Mouse (Mus musculus) embryonic fibroblast, embryonic 13.5 days (primary cell): ENCODE results near the gene 3110009E18Rik. TPM values are rescaled to one million over a fixed set of nuclear protein-coding genes. Genes with fewer than 3 reads are reported as not detected.
A peak's percentile ranks its signal among the peaks of the same experiment; 100 is the strongest.

Source experiments
- H3K27ac ChIP-seq: 2 replicates; pipeline ENCODE4 v1.5.1; 2012; ENCODE audit warnings: low read length, control low read depth, inconsistent platforms; ENCODE audit not compliant: insufficient read depth
- H3K4me1 ChIP-seq: 2 replicates; pipeline ENCODE4 v1.6.1; 2011; ENCODE audit warnings: low read length; ENCODE audit not compliant: control insufficient read depth, insufficient read depth
- H3K4me3 ChIP-seq: 2 replicates; pipeline ENCODE4 v1.5.1; 2011; ENCODE audit warnings: mild to moderate bottlenecking, control low read depth, low read length; ENCODE audit not compliant: insufficient read depth
- CTCF ChIP-seq: IDR thresholded peaks from 2 replicates; pipeline ENCODE4 v1.5.1; 2011; ENCODE audit warnings: mild to moderate bottlenecking, control low read depth, low read length, moderate library complexity, borderline replicate concordance; ENCODE audit not compliant: insufficient read depth
- POLR2A ChIP-seq: IDR thresholded peaks from 2 replicates; pipeline ENCODE4 v1.6.1; 2011; ENCODE audit warnings: low read depth, mild to moderate bottlenecking, control low read depth, low read length, moderate library complexity
- polyA plus RNA-seq: library from polyadenylated mRNA; stranded (reverse); fragments of >200 nt; gene quantifications from 2 replicates; pipeline ENCODE4 v1.2.4, GENCODE M21; 2011; ENCODE audit warnings: low read depth; ENCODE audit not compliant: missing spikeins, insufficient read length

3110009E18Rik gene
- polyA plus RNA-seq, 1 experiment, result 7.2 TPM

- no peak overlapping the region for H3K27ac ChIP-seq
- no peaks in the 10 kb centered on the region for H3K4me1 ChIP-seq
- no peak overlapping the region for H3K4me3 ChIP-seq
- TF ChIP-seq CTCF (no peak), POLR2A (no peak)
Observed at GRCm38 (mm10) chr1:120142551-120142950, 21.6 kb downstream of the 3110009E18Rik start.

- TF ChIP-seq CTCF, result no peak
- TF ChIP-seq POLR2A, result no peak
- H3K4me1 ChIP-seq, result no peaks in the 10 kb centered on the region
- no peak overlapping the region for H3K4me3 ChIP-seq
- no peak overlapping the region for H3K27ac ChIP-seq
Observed at GRCm38 (mm10) chr1:120145527-120146216, 24.7 kb downstream of the 3110009E18Rik start.

- no peaks in the 10 kb centered on the region for H3K4me1 ChIP-seq
- TF ChIP-seq CTCF (no peak), POLR2A (no peak)
- H3K4me3 ChIP-seq, result no peak overlapping the region
- H3K27ac ChIP-seq, result no peak overlapping the region
Observed at GRCm38 (mm10) chr1:120146994-120147393, 26.0 kb downstream of the 3110009E18Rik start.

- no peak overlapping the region for H3K4me3 ChIP-seq
- H3K4me1 ChIP-seq, result no peaks in the 10 kb centered on the region
- H3K27ac ChIP-seq, result no peak overlapping the region
- TF ChIP-seq CTCF (peak; percentile 21; the same call in 1 of the 2 replicates), POLR2A (no peak)
Observed at GRCm38 (mm10) chr1:120154232-120154631, 33.2 kb downstream of the 3110009E18Rik start.

GRCm38 (mm10) chr1:120155325-120155724 is 34.3 kb downstream of the 3110009E18Rik start:
- TF ChIP-seq POLR2A (no peak), CTCF (peak; percentile 62; the same call in 1 of the 2 replicates)
- no peak overlapping the region for H3K27ac ChIP-seq
- H3K4me3 ChIP-seq, result no peak overlapping the region
- no peaks in the 10 kb centered on the region for H3K4me1 ChIP-seq

- H3K27ac ChIP-seq, result no peak overlapping the region
- TF ChIP-seq POLR2A (no peak), CTCF (no peak)
- H3K4me3 ChIP-seq, result no peak overlapping the region
- H3K4me1 ChIP-seq, result no peaks in the 10 kb centered on the region
Observed at GRCm38 (mm10) chr1:120158474-120159127, 37.6 kb downstream of the 3110009E18Rik start.

GRCm38 (mm10) chr1:120161502-120161901 is 40.5 kb downstream of the 3110009E18Rik start:
- no peak for TF ChIP-seq POLR2A
- no peak for TF ChIP-seq CTCF
- no peak overlapping the region for H3K27ac ChIP-seq
- H3K4me1 ChIP-seq, result no peaks in the 10 kb centered on the region
- no peak overlapping the region for H3K4me3 ChIP-seq

GRCm38 (mm10) chr1:120162616-120163015 is 41.6 kb downstream of the 3110009E18Rik start:
- H3K27ac ChIP-seq, result no peak overlapping the region
- H3K4me1 ChIP-seq, result no peaks in the 10 kb centered on the region
- H3K4me3 ChIP-seq, result no peak overlapping the region
- TF ChIP-seq POLR2A (no peak), CTCF (no peak)

GRCm38 (mm10) chr1:120168016-120168415 is 47.0 kb downstream of the 3110009E18Rik start:
- no peak for TF ChIP-seq CTCF
- TF ChIP-seq POLR2A, result no peak
- no peaks in the 10 kb centered on the region for H3K4me1 ChIP-seq
- no peak overlapping the region for H3K4me3 ChIP-seq

GRCm38 (mm10) chr1:120168674-120169073 is 47.7 kb downstream of the 3110009E18Rik start:
- Histone ChIP-seq H3K4me3 (no peak overlapping the region), H3K27ac (no peak overlapping the region), H3K4me1 (no peaks in the 10 kb centered on the region)
- no peak for TF ChIP-seq CTCF
- TF ChIP-seq POLR2A, result no peak

More at GRCm38 (mm10) chr1:120168016-120168415, 47.0 kb downstream of the 3110009E18Rik start:
- no peak overlapping the region for H3K27ac ChIP-seq
